Mouse (Mus musculus) cortical plate, adult 2 months (tissue): ENCODE results near the gene Supt4a.

Experiments used
- CTCF ChIP-seq: fragments of 200-500 bp; IDR thresholded peaks from 2 replicates; pipeline ENCODE4 v1.5.1; 2011; ENCODE audit warnings: mild to moderate bottlenecking, control low read depth, low read length; ENCODE audit not compliant: insufficient read depth; ENCODE audit errors: extremely low read depth
- POLR2A ChIP-seq: fragments of 200-500 bp; IDR thresholded peaks from 2 replicates; pipeline ENCODE4 v1.6.1; 2011; ENCODE audit warnings: mild to moderate bottlenecking, low read length, control low read depth; ENCODE audit not compliant: insufficient read depth; ENCODE audit errors: extremely low read depth

DNA sequence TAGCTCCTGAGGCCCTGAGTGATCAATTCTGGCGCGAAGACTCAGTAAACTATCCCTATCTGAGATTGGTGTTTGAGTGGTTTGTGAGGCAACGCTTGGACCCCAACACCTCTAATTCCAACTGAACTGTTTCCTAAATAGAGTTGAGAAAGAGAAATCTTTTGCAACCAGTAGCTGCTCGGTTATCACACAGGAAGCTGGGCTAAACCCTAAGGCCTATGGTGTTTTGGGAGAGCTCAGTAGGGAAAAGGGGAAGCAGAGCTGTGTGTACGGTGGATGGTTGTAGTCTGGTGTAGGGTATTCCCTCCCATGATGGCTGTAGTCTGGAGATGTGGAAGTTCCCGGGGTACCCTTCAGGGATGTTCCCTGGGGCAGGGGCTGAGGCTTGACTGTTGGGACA, 52.7 kb downstream of the Supt4a start:
- TF ChIP-seq CTCF (no peak), POLR2A (no peak)
